Mouse (Mus musculus) intestine, postnatal 0 days (tissue): ENCODE results near the gene Dars. TPM values are rescaled to one million over a fixed set of nuclear protein-coding genes. Genes with fewer than 3 reads are reported as not detected.

Experiments
- ATAC-seq: fragments of 200-750 bp; cut with Nextera tagmentation; 2 replicates; pipeline ENCODE4 v1.8.0; 2017; ENCODE audit warnings: mild to moderate bottlenecking, moderate TSS enrichment, moderate library complexity
- H3K27ac ChIP-seq: fragments of 300-500 bp; sonication (generic); 2 replicates; pipeline ENCODE4 v1.5.1; 2014; ENCODE audit warnings: mild to moderate bottlenecking, low read depth, low read length, moderate library complexity
- H3K27me3 ChIP-seq: fragments of 300-500 bp; sonication (generic); replicated peaks from 2 replicates; pipeline ENCODE4 v1.6.1; 2014; ENCODE audit warnings: low read length, mixed read lengths; ENCODE audit not compliant: control insufficient read depth, insufficient read depth
- H3K36me3 ChIP-seq: fragments of 300-500 bp; sonication (generic); 2 replicates; pipeline ENCODE4 v1.6.1; 2014; ENCODE audit warnings: mild to moderate bottlenecking, moderate library complexity; ENCODE audit not compliant: control insufficient read depth, insufficient read depth
- H3K4me1 ChIP-seq: fragments of 300-500 bp; sonication (generic); replicated peaks from 2 replicates; pipeline ENCODE4 v1.6.1; 2014; ENCODE audit warnings: antibody characterized with exemption, low read length, mixed read lengths; ENCODE audit not compliant: control insufficient read depth, insufficient read depth
- H3K4me2 ChIP-seq: fragments of 300-500 bp; sonication (generic); replicated peaks from 2 replicates; pipeline ENCODE4 v1.6.1; 2014; ENCODE audit warnings: low read depth, mild to moderate bottlenecking, moderate library complexity
- H3K4me3 ChIP-seq: fragments of 300-500 bp; sonication (generic); 2 replicates; pipeline ENCODE4 v1.5.1; 2014; ENCODE audit warnings: low read depth, low read length
- H3K9ac ChIP-seq: fragments of 300-500 bp; sonication (generic); 2 replicates; pipeline ENCODE4 v1.6.1; 2014; ENCODE audit warnings: mild to moderate bottlenecking, low read depth, low read length
- H3K9me3 ChIP-seq: fragments of 300-500 bp; sonication (generic); 2 replicates; pipeline ENCODE4 v1.6.1; 2016; ENCODE audit warnings: mixed run types; ENCODE audit not compliant: control insufficient read depth
- CTCF ChIP-seq: sonication (generic); IDR thresholded peaks from 2 replicates; pipeline ENCODE4 v1.5.1; 2016; ENCODE audit warnings: low read depth, mild to moderate bottlenecking, control low read depth, antibody characterized with exemption, moderate library complexity
- WGBS: fragments of 180-500 bp; shearing (Covaris S2); extraction: QIAGEN DNeasy Blood & Tissue Kit; methylation state at CpG from one replicate; pipeline ENCODE4 v1.1.7; 2014; 5-methylcytosine and 5-hydroxymethylcytosine counted together
- polyA plus RNA-seq: library from polyadenylated mRNA; unstranded; fragments of >200 nt; fragmentation: Nextera tagmentation; extraction: Ambion mirVana; gene quantifications from 2 replicates; pipeline ENCODE4 v1.2.1, GENCODE M21; 2015

The Dars gene
- polyA plus RNA-seq, 1 experiment from 2014 or later, result 68.0 TPM

DNA sequence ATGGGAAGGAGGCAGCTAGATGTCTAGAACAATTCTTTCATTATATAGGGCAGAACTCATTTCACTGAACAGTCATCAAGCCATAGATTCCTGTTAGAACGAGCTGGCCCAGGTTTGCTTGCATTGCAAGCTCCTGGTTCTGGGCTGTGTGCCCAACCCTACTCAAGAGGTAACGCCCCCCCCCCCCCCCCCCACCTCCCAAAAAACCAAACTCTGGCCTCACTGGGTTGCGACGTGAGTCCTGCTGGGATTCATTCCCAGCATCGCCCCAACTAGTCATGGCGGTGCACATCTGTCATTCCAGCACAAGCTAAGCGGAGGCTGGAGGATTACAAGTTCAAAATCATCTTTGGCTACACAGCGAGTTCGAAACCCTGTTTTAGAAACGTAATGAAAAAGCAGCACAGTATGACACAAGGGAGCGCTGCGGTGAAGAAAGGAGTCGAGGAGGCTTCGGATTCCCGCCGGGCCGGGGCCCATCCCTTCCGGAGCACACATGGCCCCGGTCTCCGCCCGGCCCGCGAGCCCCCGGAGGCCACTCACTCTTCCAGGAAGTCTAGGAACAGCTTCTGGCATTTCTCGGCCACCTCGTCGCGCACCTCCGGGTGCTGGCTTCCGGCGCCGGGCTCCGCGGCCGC lies 58.1 kb downstream of the Dars start:
- no peaks in the 10 kb centered on the region for H3K9me3 ChIP-seq
- H3K4me2 ChIP-seq, result peak overlapping the region; percentile 82
- peak overlapping the region; percentile 75 for H3K9ac ChIP-seq
- peak; percentile 77 for ATAC-seq
- peak overlapping the region; percentile 88 for H3K4me3 ChIP-seq
- peak; percentile 45 for TF ChIP-seq CTCF
- no peaks in the 10 kb centered on the region; the same call in 1 of the 2 replicates for H3K4me1 ChIP-seq
- WGBS, result 2% methylated on average over 35 of the region's 35 CpGs
- H3K27me3 ChIP-seq, result no peaks in the 10 kb centered on the region
- peaks cover 20% of the 10 kb centered on the region for H3K36me3 ChIP-seq
- peak overlapping the region; percentile 71 for H3K27ac ChIP-seq

DNA sequence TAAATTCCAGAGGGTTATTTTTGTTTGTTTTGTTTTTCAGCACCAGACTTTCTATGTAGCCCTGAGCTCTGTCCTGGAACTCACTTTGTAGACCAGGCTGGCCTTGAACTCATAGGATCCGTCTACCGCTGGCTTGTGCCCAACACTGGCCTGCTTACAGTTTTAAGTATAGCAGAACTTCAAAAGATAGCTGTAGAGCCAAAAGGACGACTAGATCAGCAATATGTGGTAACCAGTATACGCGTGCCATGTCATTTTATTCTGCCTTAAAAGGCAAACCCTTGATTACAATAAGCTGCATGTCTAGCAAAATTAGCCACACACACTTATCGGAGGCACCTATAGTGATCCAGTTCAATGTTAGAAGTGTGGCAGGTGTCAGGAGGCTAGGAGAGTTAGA lies 58.9 kb downstream of the Dars start:
- H3K9me3 ChIP-seq, result no peaks in the 10 kb centered on the region
- ATAC-seq, result no peak
- no peaks in the 10 kb centered on the region for H3K27me3 ChIP-seq
- peaks cover 17% of the 10 kb centered on the region for H3K36me3 ChIP-seq
- H3K27ac ChIP-seq, result no peak overlapping the region
- WGBS, result 34% methylated on average over 6 of the region's 6 CpGs
- peak overlapping the region; percentile 88 for H3K4me3 ChIP-seq
- H3K4me1 ChIP-seq, result no peaks in the 10 kb centered on the region; the same call in 1 of the 2 replicates
- H3K4me2 ChIP-seq, result peak overlapping the region; percentile 82
- TF ChIP-seq CTCF, result no peak
- peak overlapping the region; percentile 75 for H3K9ac ChIP-seq

DNA sequence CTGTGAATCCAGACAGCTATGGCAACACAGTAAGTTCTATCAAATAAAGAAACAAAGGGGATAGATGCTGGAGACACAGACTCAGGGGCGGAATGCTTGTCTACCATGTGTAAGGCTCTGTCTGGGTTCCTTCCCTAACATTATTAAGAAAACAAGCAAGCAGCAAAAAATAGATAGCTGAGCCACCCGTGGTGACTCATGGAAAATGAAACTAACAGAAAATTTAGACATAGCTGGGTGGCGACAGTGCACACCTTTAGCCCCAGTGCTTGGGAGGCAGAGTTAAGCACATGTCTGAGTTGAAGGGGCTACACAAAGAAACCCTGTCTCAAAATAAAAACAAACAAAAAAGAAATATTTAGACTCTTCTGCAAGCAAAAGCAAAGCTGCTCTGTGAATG lies 59.7 kb downstream of the Dars start:
- TF ChIP-seq CTCF, result no peak
- Histone ChIP-seq H3K9me3 (no peaks in the 10 kb centered on the region), H3K36me3 (peaks cover 11% of the 10 kb centered on the region), H3K4me3 (0 out of 2 replicates have a peak overlapping the region, but pooled peaks have one; percentile 88), H3K27ac (no peak overlapping the region), H3K4me1 (no peaks in the 10 kb centered on the region; the same call in 1 of the 2 replicates), H3K27me3 (no peaks in the 10 kb centered on the region), H3K4me2 (peak overlapping the region; percentile 82), H3K9ac (no peak overlapping the region)
- ATAC-seq, result no peak
- 26% methylated on average over 3 of the region's 3 CpGs for WGBS

DNA sequence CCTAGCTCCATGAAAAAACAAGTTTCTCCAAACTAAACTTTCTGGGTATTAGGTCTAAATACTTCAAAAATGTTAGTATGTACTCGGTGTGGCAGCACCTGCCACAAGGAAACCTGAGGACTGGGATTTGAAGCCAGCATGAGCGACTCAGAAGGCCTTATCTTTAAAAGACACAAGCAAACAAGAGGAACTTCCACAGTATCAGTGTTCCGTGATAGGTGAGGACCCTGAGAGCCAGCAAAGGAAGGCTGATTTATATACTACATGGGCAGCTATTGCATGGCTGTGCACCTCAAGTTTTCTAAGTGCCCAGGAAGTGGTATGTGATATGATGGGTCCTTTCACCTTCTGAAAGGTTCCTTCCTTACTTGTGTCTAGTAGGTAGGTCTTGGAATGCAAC lies 64.1 kb downstream of the Dars start:
- Histone ChIP-seq H3K36me3 (peaks cover 34% of the 10 kb centered on the region), H3K4me2 (no peak overlapping the region), H3K9ac (no peak overlapping the region), H3K27me3 (no peaks in the 10 kb centered on the region), H3K27ac (no peak overlapping the region), H3K9me3 (no peaks in the 10 kb centered on the region), H3K4me3 (no peak overlapping the region), H3K4me1 (no peaks in the 10 kb centered on the region; the same call in 1 of the 2 replicates)
- WGBS, result 55% methylated on average over 3 of the region's 3 CpGs
- ATAC-seq, result no peak
- TF ChIP-seq CTCF, result no peak

DNA sequence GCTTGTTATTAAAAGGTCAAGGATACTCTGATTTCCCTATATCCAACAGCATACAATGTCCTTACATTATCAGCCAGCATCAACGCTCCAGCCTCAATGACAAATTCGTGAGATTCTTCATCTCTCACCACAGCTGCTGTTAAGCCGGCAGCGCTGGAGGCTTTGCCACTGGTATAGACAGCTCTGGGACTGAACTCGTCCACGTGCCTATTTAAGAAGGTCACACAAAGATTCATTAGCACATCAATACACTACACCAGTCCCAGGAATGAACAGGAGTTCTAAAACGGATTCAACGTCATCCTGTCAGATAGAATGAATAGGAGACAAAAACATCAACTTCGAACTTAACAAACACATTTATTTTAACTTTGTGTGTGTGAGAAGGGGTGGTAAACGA lies 72.9 kb downstream of the Dars start:
- Histone ChIP-seq H3K27ac (no peak overlapping the region), H3K4me1 (no peaks in the 10 kb centered on the region), H3K4me2 (no peak overlapping the region), H3K27me3 (no peaks in the 10 kb centered on the region), H3K36me3 (peaks cover 79% of the 10 kb centered on the region), H3K4me3 (no peak overlapping the region), H3K9ac (no peak overlapping the region), H3K9me3 (no peaks in the 10 kb centered on the region)
- no peak for TF ChIP-seq CTCF
- ATAC-seq, result no peak
- 91% methylated on average over 10 of the region's 10 CpGs for WGBS

DNA sequence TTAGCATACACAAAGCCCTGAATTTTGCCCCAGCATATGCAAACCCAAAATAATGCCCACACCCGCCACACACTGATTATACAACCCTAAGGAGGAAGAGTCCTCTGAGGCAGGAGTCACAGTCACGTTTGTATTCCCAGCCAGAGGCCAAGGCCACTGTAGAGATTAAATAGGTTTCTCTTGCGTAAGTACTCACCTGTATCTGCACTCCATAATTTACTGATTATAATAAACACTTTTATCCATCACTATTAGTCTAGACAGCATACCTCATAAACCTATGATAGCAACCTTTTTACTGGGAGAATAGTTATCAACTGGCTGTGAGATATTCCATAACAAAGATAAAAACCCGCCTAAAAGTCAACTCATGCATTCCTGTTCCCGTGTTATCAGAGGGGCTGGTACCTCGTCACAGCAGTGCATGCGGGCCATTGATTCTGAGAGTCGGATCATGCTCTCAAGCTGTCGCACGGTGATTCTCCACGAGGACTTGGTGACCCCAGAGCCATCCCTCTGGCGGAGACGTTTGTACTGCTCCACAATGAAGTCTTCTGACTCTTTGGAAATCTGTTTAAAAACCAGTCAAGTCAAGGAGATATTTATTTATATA lies 79.4 kb downstream of the Dars start:
- Histone ChIP-seq H3K9ac (no peak overlapping the region), H3K4me2 (no peak overlapping the region), H3K27me3 (no peaks in the 10 kb centered on the region), H3K27ac (no peak overlapping the region), H3K9me3 (no peaks in the 10 kb centered on the region), H3K36me3 (peaks cover 77% of the 10 kb centered on the region), H3K4me3 (no peak overlapping the region), H3K4me1 (no peaks in the 10 kb centered on the region)
- 46% methylated on average over 13 of the region's 13 CpGs for WGBS
- no peak for TF ChIP-seq CTCF
- peak; percentile 83 for ATAC-seq
